Mouse (Mus musculus) heart, embryonic 11.5 days (tissue): ENCODE results near the gene 1110032F04Rik. TPM values are rescaled to one million over a fixed set of nuclear protein-coding genes. Genes with fewer than 3 reads are reported as not detected.
A peak's percentile ranks its signal among the peaks of the same experiment; 100 is the strongest.

Experiments
- ATAC-seq: fragments of 200-750 bp; cut with Nextera tagmentation; replicated peaks from 2 replicates; pipeline ENCODE4 v1.8.0; 2017; ENCODE audit warnings: moderate library complexity; ENCODE audit not compliant: insufficient number of reproducible peaks, low FRiP score, low TSS enrichment
- H3K27ac ChIP-seq: fragments of 300-500 bp; sonication (generic); 2 replicates; pipeline ENCODE4 v1.5.1; 2014; ENCODE audit warnings: mild to moderate bottlenecking, low read depth, low read length
- H3K27me3 ChIP-seq: fragments of 300-500 bp; sonication (generic); 2 replicates; pipeline ENCODE4 v1.6.1; 2014; ENCODE audit warnings: mild to moderate bottlenecking, low read length, mixed read lengths; ENCODE audit not compliant: control insufficient read depth, insufficient read depth
- H3K36me3 ChIP-seq: fragments of 300-500 bp; sonication (generic); 2 replicates; pipeline ENCODE4 v1.6.1; 2014; ENCODE audit warnings: mild to moderate bottlenecking, low read length, moderate library complexity, mixed read lengths; ENCODE audit not compliant: control insufficient read depth, insufficient read depth
- H3K4me1 ChIP-seq: fragments of 300-500 bp; sonication (generic); 2 replicates; pipeline ENCODE4 v1.6.1; 2014; ENCODE audit warnings: low read length; ENCODE audit not compliant: control insufficient read depth, insufficient read depth
- H3K4me2 ChIP-seq: fragments of 300-500 bp; sonication (generic); 2 replicates; pipeline ENCODE4 v1.6.1; 2014; ENCODE audit warnings: mild to moderate bottlenecking, moderate library complexity
- H3K4me3 ChIP-seq: fragments of 300-500 bp; sonication (generic); 2 replicates; pipeline ENCODE4 v1.5.1; 2014; ENCODE audit warnings: low read depth, low read length
- H3K9ac ChIP-seq: fragments of 300-500 bp; sonication (generic); 2 replicates; pipeline ENCODE4 v1.6.1; 2014; ENCODE audit warnings: mild to moderate bottlenecking, low read depth, low read length, moderate library complexity
- H3K9me3 ChIP-seq: fragments of 300-500 bp; sonication (generic); replicated peaks from 2 replicates; pipeline ENCODE4 v1.6.1; 2016; ENCODE audit warnings: low read length; ENCODE audit not compliant: control insufficient read depth
- WGBS: fragments of 180-500 bp; shearing (Covaris S2); extraction: QIAGEN DNeasy Blood & Tissue Kit; methylation state at CpG from one replicate; pipeline ENCODE4 v1.1.7; 2014; ENCODE audit not compliant: insufficient replicate concordance; 5-methylcytosine and 5-hydroxymethylcytosine counted together
- polyA plus RNA-seq: library from polyadenylated mRNA; unstranded; fragments of >200 nt; fragmentation: Nextera tagmentation; extraction: Ambion mirVana; gene quantifications from 2 replicates; pipeline ENCODE4 v1.2.1, GENCODE M21; 2014

Gene 1110032F04Rik
- polyA plus RNA-seq, 1 experiment from 2014 or later = 6.7 TPM

- ATAC-seq = no peak
- Histone ChIP-seq H3K27ac (no peak overlapping the region), H3K27me3 (no peaks in the 10 kb centered on the region), H3K4me3 (no peak overlapping the region), H3K9me3 (no peaks in the 10 kb centered on the region), H3K4me2 (no peak overlapping the region), H3K36me3 (no peaks in the 10 kb centered on the region), H3K4me1 (no peaks in the 10 kb centered on the region), H3K9ac (no peak overlapping the region)
- WGBS = 82% methylated on average over 6 of the region's 6 CpGs
Observed at GRCm38 (mm10) chr3:68836857-68837499, 32.4 kb upstream of the 1110032F04Rik start.

- WGBS = 59% methylated on average over 4 of the region's 4 CpGs
- Histone ChIP-seq H3K4me2 (no peak overlapping the region), H3K27me3 (no peaks in the 10 kb centered on the region), H3K4me3 (no peak overlapping the region), H3K27ac (no peak overlapping the region), H3K9me3 (no peaks in the 10 kb centered on the region), H3K9ac (no peak overlapping the region), H3K4me1 (no peaks in the 10 kb centered on the region), H3K36me3 (no peaks in the 10 kb centered on the region)
- ATAC-seq = no peak
Observed at GRCm38 (mm10) chr3:68840206-68840605, 29.2 kb upstream of the 1110032F04Rik start.

- Histone ChIP-seq H3K36me3 (no peaks in the 10 kb centered on the region), H3K4me1 (no peaks in the 10 kb centered on the region), H3K4me2 (no peak overlapping the region), H3K4me3 (no peak overlapping the region), H3K9me3 (no peaks in the 10 kb centered on the region), H3K27me3 (no peaks in the 10 kb centered on the region), H3K27ac (no peak overlapping the region), H3K9ac (no peak overlapping the region)
- WGBS = 84% methylated on average over 4 of the region's 4 CpGs
- no peak for ATAC-seq
Observed at GRCm38 (mm10) chr3:68844025-68844424, 25.4 kb upstream of the 1110032F04Rik start.

- H3K4me2 ChIP-seq = no peak overlapping the region
- 74% methylated on average over 3 of the region's 3 CpGs for WGBS
- H3K4me1 ChIP-seq = no peaks in the 10 kb centered on the region
- H3K4me3 ChIP-seq = no peak overlapping the region
- H3K9ac ChIP-seq = no peak overlapping the region
- no peaks in the 10 kb centered on the region for H3K36me3 ChIP-seq
- no peak for ATAC-seq
- H3K9me3 ChIP-seq = no peaks in the 10 kb centered on the region
- H3K27ac ChIP-seq = no peak overlapping the region
- no peaks in the 10 kb centered on the region for H3K27me3 ChIP-seq
Observed at GRCm38 (mm10) chr3:68848323-68848722, 21.1 kb upstream of the 1110032F04Rik start.

GRCm38 (mm10) chr3:68852414-68852813 is 17.0 kb upstream of the 1110032F04Rik start:
- Histone ChIP-seq H3K9ac (no peak overlapping the region), H3K27ac (no peak overlapping the region), H3K4me1 (no peaks in the 10 kb centered on the region), H3K27me3 (no peaks in the 10 kb centered on the region), H3K36me3 (no peaks in the 10 kb centered on the region), H3K4me2 (no peak overlapping the region), H3K9me3 (no peaks in the 10 kb centered on the region), H3K4me3 (no peak overlapping the region)
- 79% methylated on average over 1 of the region's 1 CpGs for WGBS
- ATAC-seq = no peak

GRCm38 (mm10) chr3:68869691-68870567 is 543 bp downstream of the 1110032F04Rik start:
- Histone ChIP-seq H3K36me3 (no peaks in the 10 kb centered on the region), H3K9me3 (no peaks in the 10 kb centered on the region), H3K27me3 (peaks cover 8% of the 10 kb centered on the region; the same call in 1 of the 2 replicates), H3K4me1 (peaks cover 11% of the 10 kb centered on the region), H3K9ac (peak overlapping the region; percentile 77), H3K4me2 (peak overlapping the region; percentile 99), H3K27ac (peak overlapping the region; percentile 57; the same call in 1 of the 2 replicates), H3K4me3 (peak overlapping the region; percentile 78)
- ATAC-seq = peak; percentile 65
- under 1% methylated on average over 96 of the region's 96 CpGs for WGBS

GRCm38 (mm10) chr3:68870568-68870950 is 1.2 kb downstream of the 1110032F04Rik start:
- H3K27ac ChIP-seq = no peak overlapping the region
- H3K4me1 ChIP-seq = peaks cover 11% of the 10 kb centered on the region
- H3K27me3 ChIP-seq = peaks cover 8% of the 10 kb centered on the region; the same call in 1 of the 2 replicates
- H3K36me3 ChIP-seq = no peaks in the 10 kb centered on the region
- no peaks in the 10 kb centered on the region for H3K9me3 ChIP-seq
- WGBS = 4% methylated on average over 15 of the region's 15 CpGs
- peak overlapping the region; percentile 78 for H3K4me3 ChIP-seq
- H3K9ac ChIP-seq = peak overlapping the region; percentile 77
- peak; percentile 44 for ATAC-seq
- peak overlapping the region; percentile 99 for H3K4me2 ChIP-seq

GRCm38 (mm10) chr3:68874079-68874478 is 4.7 kb downstream of the 1110032F04Rik start:
- WGBS = 87% methylated on average over 2 of the region's 2 CpGs

More at GRCm38 (mm10) chr3:68874079-68874478, 4.7 kb downstream of the 1110032F04Rik start:
- Histone ChIP-seq H3K9me3 (no peaks in the 10 kb centered on the region), H3K4me2 (no peak overlapping the region), H3K27ac (no peak overlapping the region), H3K36me3 (no peaks in the 10 kb centered on the region), H3K9ac (no peak overlapping the region), H3K4me3 (no peak overlapping the region), H3K27me3 (0 out of 2 replicates have a peak, but pooled peaks cover 3% of the 10 kb centered on the region), H3K4me1 (peaks cover 4% of the 10 kb centered on the region; the same call in 1 of the 2 replicates)
- ATAC-seq = no peak
